Mouse (Mus musculus) embryo, embryonic 10 days (tissue): ENCODE measurements around the gene Kcnh2.
A peak's percentile ranks its signal among the peaks of the same experiment; 100 is the strongest.

Experiments used
- DNase-seq: peaks from one replicate; pipeline ENCODE4 v3.0.0-alpha.2; 2015; ENCODE audit warnings: low spot score

Gene Kcnh2

GRCm38 (mm10) chr5:24378700-24379099 lies 27.3 kb upstream of the Kcnh2 start:
- DNase-seq: no peak

DNA sequence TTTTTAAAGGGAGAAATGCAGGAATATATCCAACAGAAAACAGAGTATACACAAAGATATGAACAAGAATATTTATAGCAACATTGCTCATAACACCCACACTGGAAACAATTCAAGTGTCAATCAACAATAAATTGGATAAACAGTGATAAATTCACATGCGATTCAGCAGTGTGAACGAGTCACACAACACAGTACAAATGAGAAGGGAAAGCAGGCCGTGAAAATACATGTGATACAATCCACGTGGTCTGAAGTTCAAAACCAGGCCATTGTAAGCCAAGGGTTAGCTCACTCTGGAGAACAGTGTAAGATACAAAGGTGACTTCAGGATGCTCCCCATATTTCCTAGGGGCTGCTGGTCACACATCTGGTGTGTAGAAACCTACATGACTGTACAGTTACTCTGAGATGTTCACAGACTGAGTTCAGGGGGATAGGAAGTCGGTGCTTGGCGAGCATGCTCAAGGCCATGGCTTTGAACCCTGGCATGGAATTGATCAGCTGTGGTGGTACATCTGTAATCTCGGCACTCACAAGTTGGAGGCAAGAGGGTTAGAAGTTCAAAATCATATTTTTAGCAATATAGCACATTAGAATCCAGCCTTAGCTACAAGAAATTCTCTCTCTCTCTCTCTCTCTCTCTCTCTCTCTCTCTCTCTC lies 23.4 kb upstream of the Kcnh2 start:
- DNase-seq: no peak

- DNase-seq: no peak
Measured at GRCm38 (mm10) chr5:24374216-24374615, 22.8 kb upstream of the Kcnh2 start.

DNA sequence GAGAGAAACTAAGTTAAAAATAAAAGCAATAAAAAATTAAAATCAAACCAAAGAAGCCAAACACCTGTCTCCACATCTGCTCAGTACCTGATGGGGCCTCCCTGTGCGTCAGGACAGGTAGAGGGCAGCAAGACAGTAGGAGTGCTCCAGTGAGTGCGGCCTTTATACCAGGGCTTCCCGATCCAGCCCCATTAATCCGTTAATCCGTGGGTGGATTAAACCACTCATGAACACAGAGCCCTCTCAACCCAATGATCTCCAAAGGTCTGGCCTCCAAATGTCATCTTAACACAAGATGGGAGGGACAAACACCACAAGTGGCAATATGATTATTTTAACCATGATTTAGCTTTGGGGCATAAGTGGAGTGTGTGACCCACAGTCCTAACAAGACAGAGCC lies 22.4 kb upstream of the Kcnh2 start:
- DNase-seq: no peak

DNA sequence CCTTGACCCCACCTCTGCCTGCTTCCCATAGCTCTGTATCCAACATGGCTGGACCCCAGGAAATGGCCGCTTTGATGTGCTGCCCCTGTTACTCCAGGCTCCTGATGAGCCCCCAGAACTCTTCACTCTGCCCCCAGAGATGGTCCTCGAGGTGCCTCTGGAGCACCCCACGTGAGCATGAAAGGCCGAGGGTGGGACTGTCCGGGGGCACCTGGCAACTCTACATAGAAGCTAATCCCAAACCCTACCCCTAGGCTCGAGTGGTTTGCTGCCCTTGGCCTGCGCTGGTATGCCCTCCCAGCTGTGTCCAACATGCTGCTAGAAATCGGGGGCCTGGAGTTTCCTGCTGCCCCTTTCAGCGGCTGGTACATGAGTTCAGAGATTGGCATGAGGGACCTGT lies 18.4 kb upstream of the Kcnh2 start:
- DNase-seq: no peak

DNA sequence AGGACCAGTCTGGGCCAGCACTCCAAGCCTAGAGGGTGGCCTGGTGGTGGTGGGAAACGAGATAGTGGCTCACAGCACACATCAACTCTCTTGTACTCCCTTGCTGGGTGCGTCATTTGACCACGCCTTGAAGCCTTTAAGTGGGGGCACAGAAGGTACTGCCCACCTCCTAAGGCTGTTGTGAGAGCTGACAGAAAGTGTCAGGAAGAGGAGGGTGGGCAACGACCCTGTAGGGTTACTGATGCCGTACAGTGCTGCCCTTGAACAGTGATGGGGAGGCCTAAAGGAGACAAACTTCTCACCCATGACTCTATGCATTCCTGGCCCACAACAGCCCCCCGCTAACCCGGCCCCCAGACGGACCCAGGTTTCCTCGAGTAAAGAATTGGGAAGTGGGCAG lies 15.0 kb upstream of the Kcnh2 start:
- no peak for DNase-seq

DNA sequence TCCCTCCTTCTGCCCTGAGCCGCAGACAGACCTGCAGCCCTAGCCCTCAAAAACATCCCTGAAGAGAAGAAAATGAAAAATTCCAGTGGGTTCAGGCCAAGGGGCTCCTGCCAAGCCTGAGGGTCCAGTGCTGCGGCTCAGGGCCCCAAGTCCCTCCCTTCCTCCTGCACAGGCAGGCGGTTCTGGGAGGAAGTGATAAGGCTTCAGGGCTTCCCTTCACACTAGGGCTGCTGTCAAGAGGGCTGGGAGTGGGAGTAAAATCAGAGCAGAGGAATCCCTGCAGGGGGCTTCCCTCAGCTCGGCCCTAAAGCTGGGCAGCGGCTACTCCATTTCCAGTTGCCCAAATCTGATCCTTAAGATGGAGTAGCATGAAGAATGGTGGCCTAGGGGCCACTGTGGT lies 14.1 kb upstream of the Kcnh2 start:
- no peak for DNase-seq

GRCm38 (mm10) chr5:24364963-24365362 lies 13.6 kb upstream of the Kcnh2 start:
- no peak for DNase-seq

DNA sequence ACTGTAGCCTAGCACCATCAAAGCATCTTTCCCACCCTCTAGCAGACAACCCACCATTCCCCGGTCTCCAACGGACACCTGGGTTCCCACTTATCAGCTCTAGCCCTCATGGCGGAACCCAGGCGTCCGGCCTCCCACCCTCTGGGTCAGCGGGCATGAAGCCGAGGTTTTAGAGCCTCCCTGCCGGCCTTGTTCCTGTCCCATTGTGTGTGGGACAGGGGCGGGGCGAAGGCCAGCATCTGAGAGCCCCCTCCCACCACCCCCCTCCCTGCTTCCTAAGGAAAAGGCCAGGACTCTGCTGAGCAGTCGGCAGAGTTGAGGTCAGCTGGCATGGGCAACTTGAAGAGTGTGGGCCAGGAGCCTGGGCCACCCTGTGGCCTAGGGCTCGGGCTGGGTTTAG lies 13.1 kb upstream of the Kcnh2 start, which contains the start of gene Nos3:
Nos3 (plus strand) TSS at position 303 of the 400 bp plus-strand sequence.
- DNase-seq: no peak

- DNase-seq: no peak
Measured at GRCm38 (mm10) chr5:24364061-24364460, 12.7 kb upstream of the Kcnh2 start.

- no peak for DNase-seq
Measured at GRCm38 (mm10) chr5:24363467-24363866, 12.1 kb upstream of the Kcnh2 start.

- peak; percentile 89 for DNase-seq
Measured at GRCm38 (mm10) chr5:24360792-24361454, 9.5 kb upstream of the Kcnh2 start.

DNA sequence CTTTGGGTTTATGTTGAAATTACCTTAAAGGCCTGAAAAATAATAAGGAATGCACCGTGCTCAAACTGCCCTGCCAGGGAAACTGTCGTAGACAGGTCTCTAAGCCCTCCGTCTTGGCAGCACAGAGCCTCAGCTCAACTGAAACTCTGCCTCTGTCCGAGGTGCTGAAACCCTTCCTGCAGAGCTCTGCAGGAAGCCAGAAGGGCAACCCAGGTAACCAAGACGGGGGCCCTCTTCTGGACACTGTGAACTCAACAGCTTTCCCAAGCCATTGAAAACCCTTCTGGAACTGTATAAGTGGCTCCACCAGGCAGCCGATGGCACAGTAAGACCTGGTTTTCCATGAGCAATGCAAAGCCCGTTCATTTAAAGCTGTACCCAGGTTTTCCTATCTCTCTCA lies 6.1 kb upstream of the Kcnh2 start:
- peak; percentile 96 for DNase-seq

- DNase-seq: no peak
Measured at GRCm38 (mm10) chr5:24356764-24357163, 5.4 kb upstream of the Kcnh2 start.

DNA sequence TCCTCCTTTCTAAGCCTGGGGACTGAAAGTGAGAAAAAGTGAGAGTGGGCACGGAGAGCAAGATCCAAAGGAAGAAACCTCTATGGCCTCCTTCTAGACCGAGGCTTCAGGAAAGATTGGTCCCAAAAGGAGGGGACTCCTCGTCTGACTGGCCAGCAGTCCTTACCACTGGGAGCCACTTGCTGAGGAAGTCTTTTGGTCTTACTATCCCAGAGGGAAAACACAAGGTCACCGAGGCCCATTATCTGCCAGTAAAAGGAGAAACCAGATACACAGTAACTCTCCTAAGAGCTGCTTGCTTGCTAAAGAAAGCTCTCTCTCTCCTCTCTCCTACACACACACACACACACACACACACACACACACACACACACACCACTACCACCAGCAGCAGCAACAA lies 1.9 kb upstream of the Kcnh2 start:
- no peak for DNase-seq

DNA sequence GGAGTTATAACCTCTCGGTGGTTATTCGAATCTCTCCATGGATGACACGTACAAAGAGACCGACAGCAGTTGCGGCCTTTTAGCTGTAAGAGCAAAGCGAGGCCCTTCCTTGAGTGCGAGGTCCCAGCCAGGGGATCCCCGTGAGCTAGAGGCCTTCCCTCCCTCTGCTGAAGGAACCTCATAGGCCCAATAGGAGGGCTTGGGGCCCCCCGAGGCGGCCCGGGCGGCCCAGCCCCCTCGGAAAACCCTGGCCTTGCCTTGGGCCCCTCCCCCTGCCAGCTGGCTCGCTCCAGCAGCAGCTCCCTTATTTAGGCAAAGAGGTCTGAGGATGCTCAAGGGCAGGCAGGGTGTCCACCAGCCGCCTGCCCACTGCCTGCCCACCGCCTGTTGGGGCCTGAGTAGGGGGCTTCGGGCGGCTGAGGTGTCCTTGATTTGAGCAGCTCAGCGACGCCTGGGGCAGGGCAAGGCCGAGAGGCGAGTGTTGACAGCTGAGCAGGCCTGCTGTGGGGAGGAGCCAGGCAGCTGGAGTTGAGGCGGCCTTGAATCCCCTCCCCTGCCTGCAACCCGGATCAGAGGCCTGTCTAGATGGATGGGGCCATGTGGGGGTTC lies 951 bp upstream of the Kcnh2 start:
- peak; percentile 84 for DNase-seq

DNA sequence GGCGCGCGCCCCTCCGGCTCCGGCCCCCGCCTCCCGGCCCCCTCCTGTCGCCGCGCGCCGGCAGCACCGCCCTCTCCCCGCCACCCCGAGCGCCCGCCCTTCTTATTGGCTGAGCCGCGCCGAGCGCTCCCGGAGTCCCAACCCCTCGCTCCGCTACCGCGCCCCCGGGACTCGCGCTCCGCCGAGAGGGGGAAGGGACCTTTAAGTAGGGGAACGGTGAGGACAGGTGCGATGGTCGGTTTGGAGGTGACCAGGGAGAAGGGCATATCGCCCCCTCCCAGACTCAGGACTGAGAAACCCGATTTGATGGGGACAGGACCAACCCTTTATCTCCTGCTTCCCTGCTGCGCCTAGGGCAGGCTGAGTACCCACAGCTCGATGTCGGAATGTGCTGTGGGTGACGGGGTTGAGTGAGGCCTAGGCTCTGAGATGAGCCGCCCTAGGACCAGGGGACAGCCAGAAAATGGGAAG lies 332 bp upstream of the Kcnh2 start:
- peak; percentile 86 for DNase-seq

DNA sequence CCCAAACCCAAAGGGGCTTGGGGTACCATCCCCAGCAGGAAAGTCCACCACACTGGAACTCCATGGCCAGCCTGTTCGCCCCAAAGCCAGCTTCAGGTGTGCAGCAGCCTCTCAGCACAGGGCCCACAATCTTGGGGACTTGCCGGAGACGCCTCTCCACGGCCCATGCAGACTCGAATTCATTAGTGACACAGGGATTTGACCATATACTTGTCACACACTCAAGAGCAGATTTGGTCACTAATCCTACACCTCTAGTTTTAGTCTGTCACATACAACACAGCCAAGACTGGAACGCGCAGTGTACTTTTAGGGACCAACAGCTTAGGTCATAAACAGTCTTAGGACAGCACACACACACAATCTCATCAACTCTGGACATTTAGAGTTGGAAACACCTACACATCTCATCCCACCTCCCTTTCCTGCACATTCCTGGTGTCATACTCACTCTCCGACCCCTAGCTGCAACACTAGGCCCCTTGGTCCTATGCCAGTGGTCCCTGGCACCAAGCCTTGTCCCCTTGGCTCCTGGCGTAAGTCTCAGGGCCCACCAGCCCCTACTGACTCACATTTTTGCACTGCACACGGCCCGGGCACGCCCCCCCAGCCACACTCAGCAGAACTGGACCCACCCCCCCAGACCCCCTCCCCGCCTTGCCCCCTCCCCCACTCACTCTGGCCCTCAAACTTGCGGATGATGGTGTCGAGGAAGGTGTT lies 713 bp downstream of the Kcnh2 start:
- no peak for DNase-seq

DNA sequence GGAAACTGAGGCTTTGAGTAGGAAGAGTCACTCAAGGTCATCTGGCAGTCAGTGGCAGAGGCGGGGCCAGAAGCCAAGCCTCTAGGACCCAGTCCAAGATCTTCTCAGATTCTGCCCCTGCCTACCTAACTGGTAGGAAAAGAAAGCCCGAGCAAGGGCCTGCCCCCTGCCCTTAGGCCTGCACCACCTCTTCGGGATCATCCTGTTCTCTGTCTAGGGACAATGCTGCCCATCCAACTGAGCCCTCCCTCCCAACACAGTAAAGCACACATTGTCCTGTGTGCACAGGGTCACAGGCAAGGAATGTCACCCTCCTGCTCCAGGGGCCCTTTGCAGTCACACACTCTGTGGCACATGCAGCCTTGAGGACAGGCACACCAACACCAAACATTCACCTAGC lies 1.3 kb downstream of the Kcnh2 start:
- DNase-seq: no peak

- DNase-seq: no peak
Measured at GRCm38 (mm10) chr5:24348546-24348945, 2.9 kb downstream of the Kcnh2 start.

GRCm38 (mm10) chr5:24348128-24348527 lies 3.3 kb downstream of the Kcnh2 start:
- peak; percentile 80 for DNase-seq

DNA sequence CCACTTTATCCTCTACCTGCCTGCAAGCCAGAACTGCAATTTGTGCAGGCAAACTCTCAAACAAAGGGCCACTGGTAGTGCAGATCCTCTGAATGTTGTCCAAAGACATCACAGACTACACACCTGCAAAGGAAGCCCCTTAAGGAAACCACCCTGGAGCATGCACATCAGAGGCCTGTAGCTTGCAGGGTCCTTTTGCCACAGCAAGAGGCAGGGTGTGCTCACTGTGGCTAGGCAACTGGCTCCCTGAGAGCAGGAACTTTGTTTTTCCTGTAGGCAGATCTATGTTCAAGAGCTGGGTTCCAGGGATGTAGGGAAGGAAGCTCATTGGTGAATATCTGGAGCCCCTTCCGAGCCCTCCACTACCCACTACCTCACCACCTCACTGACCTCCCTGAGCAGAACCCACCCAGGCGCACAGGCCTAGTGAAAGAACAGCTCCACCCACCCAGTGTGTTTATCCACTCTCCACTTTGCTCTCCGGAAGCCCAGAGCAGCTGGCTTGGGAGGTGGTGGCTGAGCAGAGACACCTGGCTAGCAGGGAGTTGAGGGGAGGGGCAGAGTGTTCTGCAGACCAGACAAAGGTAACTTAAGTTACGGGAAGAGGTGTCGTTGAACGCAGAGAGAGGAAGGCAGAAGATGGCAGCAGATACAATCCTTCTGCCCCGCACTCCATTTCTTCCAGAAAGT lies 4.1 kb downstream of the Kcnh2 start:
- no peak for DNase-seq
